In the genomic region with DNA sequence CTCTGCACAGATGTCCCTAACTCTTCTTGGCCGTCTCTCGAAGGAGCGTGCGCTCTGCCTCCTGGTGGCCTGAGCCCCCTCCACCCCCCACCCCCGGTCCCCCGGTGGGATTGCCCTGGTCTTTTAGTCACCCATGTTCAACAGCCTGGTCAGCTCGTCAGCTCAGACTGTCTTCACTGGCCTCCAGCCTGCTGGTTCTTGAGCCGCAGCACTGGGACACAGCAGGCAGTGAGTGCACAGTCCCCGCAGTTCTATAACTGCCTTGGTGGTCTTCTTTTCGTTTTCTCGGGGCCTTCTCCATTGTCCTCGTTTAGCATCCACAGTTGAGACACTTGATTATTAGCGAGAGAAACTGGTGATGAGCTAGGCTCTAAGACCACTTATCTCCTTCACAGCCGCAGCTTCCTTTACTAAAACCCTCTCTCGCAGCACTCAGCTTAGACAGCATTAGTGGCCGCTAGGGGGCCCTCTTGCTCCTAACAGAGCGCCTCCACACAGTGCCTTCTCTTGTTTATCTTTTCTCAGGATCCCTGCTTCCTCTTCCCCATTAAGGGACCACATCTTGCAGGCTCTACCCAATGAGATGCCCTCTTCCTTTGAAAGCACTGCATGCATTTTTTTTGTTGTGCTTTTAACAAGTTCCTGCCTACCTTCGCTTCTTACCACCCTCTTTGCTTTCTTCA, we compare ENCODE assay signal across 8 mouse cellular contexts. TPM values are rescaled to one million over a fixed set of nuclear protein-coding genes. Genes with fewer than 3 reads are reported as not detected.
DNase-seq lines count a peak whose midpoint lies in the region; ATAC-seq and TF ChIP-seq lines count a peak whose summit lies in the region.

No protein-coding gene starts in this region.

- TF ChIP-seq CTCF in forebrain, postnatal 0 days (IDR thresholded peaks at IDR 0.05; ENCODE audit: low read depth): peak; percentile 75

- in situ Hi-C loops in ES-E14 (cut with MboI; ENCODE audit: low sequenced_read_pairs in 2 of 2, unreplicated experiment in 2 of 2): loop anchor here (10.0 to 25.0 kb wide), 2 partner anchors 304 to 312 kb away; no protein-coding TSS in a partner anchor

- WGBS in forebrain, postnatal 0 days: 28% methylated on average over 18 of the region's 18 CpGs

- ATAC-seq in forebrain, postnatal 0 days: peak; percentile 93

- no peak overlapping the region for H3K4me2 ChIP-seq in forebrain, postnatal 0 days (ENCODE audit: low read depth)

- no peak overlapping the region for H3K27ac ChIP-seq in ES-E14 (ENCODE audit: insufficient read depth, low read depth, low read length, poor library complexity, severe bottlenecking)
- H3K27ac ChIP-seq in forebrain, postnatal 0 days (ENCODE audit: low read depth, low read length): no peak overlapping the region

- peak; percentile 87 for DNase-seq in ES-E14 (ENCODE audit: low read depth, low spot score)
- peak; percentile 63 for DNase-seq in cerebellum, adult 11 months
- DNase-seq in forebrain, postnatal 0 days: peak; percentile 88
- DNase-seq in heart, postnatal 4 days: peak; percentile 84
- DNase-seq in layer of hippocampus, adult 9-10 months (ENCODE audit: low spot score): peak; percentile 38
- DNase-seq in lung, postnatal 10 days: peak; percentile 91
- peak; percentile 89 for DNase-seq in retina, embryonic 14.5 days (ENCODE audit: low spot score)
- DNase-seq in urinary bladder, adult 18-20 months (ENCODE audit: low spot score in 2 of 2): peak; percentile 27 to 31

- H3K36me3 ChIP-seq in ES-E14 (ENCODE audit: control insufficient read depth, insufficient read depth, low read length, poor library complexity, severe bottlenecking): no peaks in the 10 kb centered on the region
- peaks cover 8% of the 10 kb centered on the region; the same call in 1 of the 2 replicates for H3K36me3 ChIP-seq in forebrain, postnatal 0 days (ENCODE audit: insufficient read depth)

- H3K9me3 ChIP-seq in ES-E14 (ENCODE audit: control insufficient read depth, insufficient read depth, low read depth, low read length): no peaks in the 10 kb centered on the region
- no peaks in the 10 kb centered on the region for H3K9me3 ChIP-seq in forebrain, postnatal 0 days (ENCODE audit: low read length)

- H3K4me1 ChIP-seq in ES-E14 (ENCODE audit: control insufficient read depth in 2 of 2, insufficient read depth in 2 of 2, low read length in 2 of 2, poor library complexity in 1 of 2): peaks cover 0 to 16% of the 10 kb centered on the region in 2 experiments; a peak in 2 of 4 replicates
- H3K4me1 ChIP-seq in forebrain, postnatal 0 days (ENCODE audit: insufficient read depth): peaks cover 11% of the 10 kb centered on the region; the same call in 1 of the 2 replicates

- H3K27me3 ChIP-seq in forebrain, postnatal 0 days (ENCODE audit: insufficient read depth, low read length): no peaks in the 10 kb centered on the region

- peak overlapping the region; percentile 1 to 22; a peak in 2 of 4 replicates for H3K4me3 ChIP-seq in ES-E14 (ENCODE audit: insufficient read depth in 1 of 2, low read depth in 1 of 2, low read length in 2 of 2, poor library complexity in 1 of 2, severe bottlenecking in 1 of 2)
- H3K4me3 ChIP-seq in forebrain, postnatal 0 days (ENCODE audit: low read depth, low read length): no peak overlapping the region

- H3K9ac ChIP-seq in ES-E14 (ENCODE audit: insufficient read depth, low read depth, low read length, poor library complexity, severe bottlenecking): 0 out of 2 replicates have a peak overlapping the region, but pooled peaks have one; percentile 29
- H3K9ac ChIP-seq in forebrain, postnatal 0 days: no peak overlapping the region

TF ChIP-seq in ES-E14, 5 proteins besides CTCF, POLR2A, EP300 and RAD21:
- no peak for TF ChIP-seq ZNF384 (IDR thresholded peaks at IDR 0.05; ENCODE audit: low read depth, low read length)
- TF ChIP-seq MAFK (IDR thresholded peaks at IDR 0.05; ENCODE audit: insufficient read depth, low read depth, low read length): no peak
- no peak for TF ChIP-seq CHD2 (IDR thresholded peaks at IDR 0.05; ENCODE audit: low read depth, low read length)
- no peak for TF ChIP-seq ZC3H11A (IDR thresholded peaks at IDR 0.05; ENCODE audit: borderline replicate concordance, low read depth, low read length)
- TF ChIP-seq HCFC1 (IDR thresholded peaks at IDR 0.05; ENCODE audit: borderline replicate concordance, insufficient read depth, low read length): no peak

RNA-seq across cellular contexts. Expression of gene Tsc22d1, which starts 52.0 kb away (rescaled TPM):
- total RNA-seq in ES-E14 (2012; rRNA removed): 129 and 133 TPM in 2 replicates
- total RNA-seq in forebrain, postnatal 0 days (2014; rRNA removed): 676 and 725 TPM in 2 replicates
- polyA plus RNA-seq in forebrain, postnatal 0 days (2015; fragmentation: Nextera tagmentation; extraction: Ambion mirVana): 575 and 682 TPM in 2 replicates
- total RNA-seq in heart, postnatal 4 days (2021): 100 to 1,000 TPM; 216 to 225 TPM

Comparison
In these comparisons a context has a peak if more than half of its experiments do, and no peak if none do; other contexts are left out.
1. DNase-seq: peak in every context shown above with its lines; median percentile 91 in lung, postnatal 10 days; 89 in retina, embryonic 14.5 days; 88 in forebrain, postnatal 0 days; 87 in ES-E14; 84 in heart, postnatal 4 days; 63 in cerebellum, adult 11 months; 38 in layer of hippocampus, adult 9-10 months; 29 in urinary bladder, adult 18-20 months.